Mouse (Mus musculus) kidney, adult 2 months (tissue): ENCODE data around the gene Olfr159. TPM values are rescaled to one million over a fixed set of nuclear protein-coding genes. Genes with fewer than 3 reads are reported as not detected.

Source experiments
- DNase-seq: peaks from one replicate; pipeline ENCODE4 v3.0.0; 2021
- H3K27ac ChIP-seq: fragments of 200-500 bp; 2 replicates; pipeline ENCODE4 v1.5.1; 2012; ENCODE audit warnings: low read depth, low read length, control low read depth, inconsistent platforms; ENCODE audit not compliant: insufficient read depth
- H3K27me3 ChIP-seq: fragments of 200-500 bp; replicated peaks from 2 replicates; pipeline ENCODE4 v1.6.1; 2012; ENCODE audit warnings: mild to moderate bottlenecking, moderate library complexity, low read length, inconsistent platforms; ENCODE audit not compliant: control insufficient read depth, insufficient read depth
- H3K36me3 ChIP-seq: fragments of 200-500 bp; 2 replicates; pipeline ENCODE4 v1.6.1; 2012; ENCODE audit warnings: mild to moderate bottlenecking, moderate library complexity, low read length, inconsistent platforms; ENCODE audit not compliant: control insufficient read depth, insufficient read depth
- H3K4me1 ChIP-seq: fragments of 200-500 bp; 2 replicates; pipeline ENCODE4 v1.6.1; 2011; ENCODE audit warnings: low read length; ENCODE audit not compliant: control insufficient read depth, insufficient read depth
- H3K4me3 ChIP-seq: fragments of 200-500 bp; 2 replicates; pipeline ENCODE4 v1.5.1; 2011; ENCODE audit warnings: mild to moderate bottlenecking, low read depth, low read length, control low read depth; ENCODE audit not compliant: insufficient read depth
- CTCF ChIP-seq: fragments of 200-500 bp; conservative IDR thresholded peaks from 2 replicates; pipeline ENCODE4 v1.5.1; 2011; ENCODE audit warnings: low read depth, mild to moderate bottlenecking, control low read depth, low read length, moderate library complexity, mixed read lengths; ENCODE audit not compliant: insufficient read depth, insufficient read length
- POLR2A ChIP-seq: fragments of 200-500 bp; IDR thresholded peaks from one replicate; pipeline ENCODE4 v1.6.1; 2011; ENCODE audit warnings: low read depth, low read length, control low read depth
- WGBS: fragments of 180-500 bp; shearing (Covaris S2); methylation state at CpG from one replicate; pipeline ENCODE4 v1.1.7; 2018; 5-methylcytosine and 5-hydroxymethylcytosine counted together
- polyA plus RNA-seq: library from polyadenylated mRNA; depleted of rRNA; stranded (reverse); fragments of >200 nt; gene quantifications from 2 replicates; pipeline ENCODE4 v1.2.3, GENCODE M21; 2012

Olfr159 gene
- polyA plus RNA-seq, 1 experiment, result not detected

GRCm38 (mm10) chr4:43742637-43743036, 28.2 kb downstream of the Olfr159 start:
- no peaks in the 10 kb centered on the region for H3K27me3 ChIP-seq

DNA sequence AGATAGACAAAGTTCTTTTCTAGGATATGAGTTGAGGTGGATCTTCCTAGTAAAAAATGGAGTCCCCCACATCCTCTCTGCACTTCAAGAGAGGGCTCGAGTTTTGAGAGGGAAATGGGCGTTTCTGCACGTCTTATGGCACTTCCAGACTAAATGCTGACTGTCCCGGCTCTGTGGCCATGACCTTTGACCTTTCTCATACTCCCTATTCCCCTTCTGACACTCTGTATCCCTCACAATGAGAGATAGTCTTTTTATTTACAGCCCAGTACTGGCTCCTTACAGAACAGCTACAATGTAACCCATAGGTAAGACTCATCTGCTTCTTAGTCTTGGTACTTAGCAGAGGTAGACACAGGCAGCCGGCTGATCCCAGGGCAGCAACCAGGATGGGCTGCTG, 29.3 kb downstream of the Olfr159 start:
- 49% methylated on average over 5 of the region's 5 CpGs for WGBS
- no peak for TF ChIP-seq POLR2A
- no peak for TF ChIP-seq CTCF
- no peak for DNase-seq

More at GRCm38 (mm10) chr4:43742637-43743036, 28.2 kb downstream of the Olfr159 start:
- no peak for DNase-seq
- no peak overlapping the region for H3K4me3 ChIP-seq
- no peaks in the 10 kb centered on the region for H3K4me1 ChIP-seq
- 63% methylated on average over 4 of the region's 4 CpGs for WGBS
- H3K36me3 ChIP-seq, result no peaks in the 10 kb centered on the region
- no peak overlapping the region for H3K27ac ChIP-seq
- TF ChIP-seq POLR2A (no peak), CTCF (no peak)

DNA sequence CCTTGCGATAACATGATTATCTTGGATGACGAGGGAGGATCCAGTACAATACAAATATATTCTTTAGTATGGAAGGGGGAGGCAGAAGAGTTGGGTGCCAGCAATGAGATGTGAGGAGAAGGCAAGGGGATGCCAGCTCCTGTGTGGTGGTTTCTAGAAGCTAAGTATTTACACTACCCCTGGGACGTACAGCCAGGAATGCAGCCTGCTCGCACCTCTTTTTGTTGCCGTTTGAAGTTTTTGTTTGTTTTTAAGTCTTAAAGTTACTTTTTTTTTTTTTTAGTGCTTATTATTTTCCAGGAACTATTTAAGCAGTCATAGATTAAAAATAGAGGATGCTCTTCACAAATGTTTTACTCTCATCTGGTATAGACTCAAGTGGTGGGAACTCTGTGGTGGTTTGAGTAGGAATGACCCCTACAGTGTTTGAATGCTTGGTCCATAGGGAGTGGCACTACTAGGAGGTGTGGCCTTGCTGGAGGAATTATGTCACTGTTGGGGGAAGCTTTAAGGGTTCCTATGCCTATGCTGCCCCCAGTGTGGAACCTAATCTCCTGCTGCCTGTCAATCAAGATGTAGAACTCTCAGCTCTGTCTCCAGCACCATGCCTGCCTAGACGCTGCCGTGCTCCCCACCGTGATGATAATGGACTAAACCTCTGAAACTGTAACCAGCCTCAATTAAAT, 31.7 kb downstream of the Olfr159 start:
- Histone ChIP-seq H3K27me3 (no peaks in the 10 kb centered on the region), H3K27ac (no peak overlapping the region), H3K4me3 (no peak overlapping the region), H3K4me1 (no peaks in the 10 kb centered on the region), H3K36me3 (no peaks in the 10 kb centered on the region)
- DNase-seq, result no peak
- 81% methylated on average over 8 of the region's 8 CpGs for WGBS
- no peak for TF ChIP-seq CTCF
- TF ChIP-seq POLR2A, result no peak

More for the DNA sequence above, 29.3 kb downstream of the Olfr159 start:
- Histone ChIP-seq H3K36me3 (no peaks in the 10 kb centered on the region), H3K4me1 (no peaks in the 10 kb centered on the region), H3K27me3 (no peaks in the 10 kb centered on the region), H3K4me3 (no peak overlapping the region), H3K27ac (0 out of 2 replicates have a peak overlapping the region, but pooled peaks have one; percentile 3)

GRCm38 (mm10) chr4:43737144-43737543, 33.7 kb downstream of the Olfr159 start:
- no peak for TF ChIP-seq CTCF
- TF ChIP-seq POLR2A, result no peak
- peak; percentile 38 for DNase-seq
- H3K4me3 ChIP-seq, result no peak overlapping the region
- H3K27me3 ChIP-seq, result no peaks in the 10 kb centered on the region
- no peak overlapping the region for H3K27ac ChIP-seq
- H3K36me3 ChIP-seq, result no peaks in the 10 kb centered on the region
- WGBS, result 75% methylated on average over 6 of the region's 6 CpGs
- no peaks in the 10 kb centered on the region for H3K4me1 ChIP-seq

DNA sequence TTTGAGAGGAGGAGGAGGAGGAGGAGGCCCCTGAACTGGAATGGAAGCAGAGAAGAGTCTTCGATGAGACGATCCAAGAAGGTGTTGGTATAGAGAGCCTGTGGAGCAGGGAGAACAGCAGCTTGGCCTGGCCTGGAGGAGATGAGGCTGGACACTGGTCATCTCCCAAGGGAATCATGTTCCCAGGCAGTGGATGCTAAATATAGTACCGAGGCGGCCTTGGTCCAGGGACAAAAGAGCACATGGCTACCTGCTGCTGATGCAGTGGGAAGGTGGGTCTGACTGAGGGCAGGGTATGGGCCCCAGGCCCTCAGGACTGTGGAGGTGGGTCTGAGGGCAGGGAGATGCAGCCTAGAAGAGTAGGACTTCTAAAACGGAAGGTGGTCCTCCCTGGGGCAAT, 37.6 kb downstream of the Olfr159 start:
- no peaks in the 10 kb centered on the region for H3K36me3 ChIP-seq
- H3K4me1 ChIP-seq, result peaks cover 3% of the 10 kb centered on the region; the same call in 1 of the 2 replicates
- H3K4me3 ChIP-seq, result no peak overlapping the region
- no peak for DNase-seq
- TF ChIP-seq POLR2A (no peak), CTCF (no peak)
- no peak overlapping the region for H3K27ac ChIP-seq
- no peaks in the 10 kb centered on the region for H3K27me3 ChIP-seq
- 68% methylated on average over 5 of the region's 5 CpGs for WGBS

- WGBS, result 29% methylated on average over 1 of the region's 1 CpGs
- no peaks in the 10 kb centered on the region for H3K27me3 ChIP-seq
- peaks cover 3% of the 10 kb centered on the region for H3K4me1 ChIP-seq
- H3K4me3 ChIP-seq, result peak overlapping the region; percentile 28; the same call in 1 of the 2 replicates
- peak overlapping the region; percentile 54 for H3K27ac ChIP-seq
- H3K36me3 ChIP-seq, result no peaks in the 10 kb centered on the region
- no peak for DNase-seq
- TF ChIP-seq CTCF (no peak), POLR2A (no peak)
Measured at GRCm38 (mm10) chr4:43732171-43732570, 38.6 kb downstream of the Olfr159 start.

- DNase-seq, result no peak
- Histone ChIP-seq H3K4me3 (peak overlapping the region; percentile 29), H3K4me1 (peaks cover 3% of the 10 kb centered on the region), H3K27ac (peak overlapping the region; percentile 97), H3K27me3 (no peaks in the 10 kb centered on the region), H3K36me3 (no peaks in the 10 kb centered on the region)
- TF ChIP-seq POLR2A (no peak), CTCF (no peak)
- 74% methylated on average over 21 of the region's 21 CpGs for WGBS
Measured at GRCm38 (mm10) chr4:43730750-43731297, 40.0 kb downstream of the Olfr159 start.
